Mouse (Mus musculus): ENCODE data around the gene Camsap3. TPM values are rescaled to one million over a fixed set of nuclear protein-coding genes. Genes with fewer than 3 reads are reported as not detected.

Gene Camsap3
- polyA plus RNA-seq, 1 experiment from 2014 or later = 10.9 TPM

DNA sequence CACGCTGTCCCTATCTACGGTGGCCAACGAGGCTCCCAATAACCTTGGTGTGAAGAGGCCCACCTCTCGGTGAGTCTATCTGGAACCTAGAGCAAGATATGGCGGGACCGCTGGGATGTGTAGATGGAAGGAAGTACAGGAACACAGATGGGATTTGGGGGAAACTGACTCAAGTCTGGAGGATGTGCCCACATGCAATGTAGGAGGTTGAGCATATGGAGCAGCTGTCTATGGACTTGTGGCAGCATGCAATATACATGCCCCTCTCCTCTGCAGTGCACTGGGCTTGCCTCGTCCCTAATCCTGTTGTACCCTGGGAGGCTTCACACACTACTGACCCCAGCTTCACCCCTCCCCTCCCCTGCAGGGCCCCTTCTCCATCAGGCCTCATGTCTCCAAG is 20.7 kb downstream of the Camsap3 start:
- no peak for DNase-seq (ENCODE audit: low spot score)
- Histone ChIP-seq H3K4me1 (no peaks in the 10 kb centered on the region), H3K27me3 (replicated peaks; ENCODE audit: low read depth, poor library complexity, severe bottlenecking) (no peaks in the 10 kb centered on the region), H3K9me3 (no peaks in the 10 kb centered on the region), H3K27ac (replicated peaks) (no peak overlapping the region), H3K36me3 (replicated peaks) (peaks cover 99% of the 10 kb centered on the region), H3K4me3 (no peak overlapping the region)
- WGBS = 89% methylated on average over 7 of the region's 7 CpGs

DNA sequence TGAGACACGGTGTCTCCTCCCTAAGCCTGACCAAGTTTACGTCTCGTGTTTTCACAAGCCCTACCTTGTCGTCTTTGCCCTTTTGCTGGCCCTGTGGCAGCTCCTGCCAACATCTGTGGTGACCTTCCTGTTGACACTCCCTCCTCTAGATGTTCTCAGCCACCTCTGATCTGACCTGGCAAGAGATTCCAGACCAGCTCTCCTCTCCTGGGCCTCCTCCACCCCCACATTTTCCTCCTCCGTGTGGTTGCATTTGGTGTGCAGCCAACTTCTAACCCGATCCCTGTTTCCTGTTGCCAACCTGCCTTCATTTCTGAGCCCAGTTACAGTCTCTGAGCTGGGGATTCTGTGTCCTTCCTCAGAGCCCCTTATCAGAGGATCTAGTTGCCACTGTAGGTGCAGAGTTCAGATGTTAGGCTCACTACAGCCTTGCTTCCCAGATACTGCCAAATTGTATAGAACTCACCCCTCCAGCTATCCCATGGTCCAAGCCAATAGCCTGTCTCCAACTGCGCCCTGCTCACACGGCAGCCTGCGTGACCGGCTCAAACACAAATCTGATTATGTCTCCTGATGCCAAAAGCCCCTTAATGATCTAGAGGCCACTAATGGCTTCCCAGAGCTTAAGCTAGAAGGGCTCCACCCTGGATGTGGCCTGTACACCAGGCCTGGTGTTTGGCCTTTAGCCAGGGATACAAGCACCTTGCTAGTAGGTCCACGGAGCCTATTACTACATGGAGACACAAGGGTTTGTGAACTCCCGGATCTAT is 22.1 kb downstream of the Camsap3 start:
- Histone ChIP-seq H3K4me3 (no peak overlapping the region), H3K27ac (replicated peaks) (no peak overlapping the region), H3K9me3 (no peaks in the 10 kb centered on the region), H3K27me3 (replicated peaks; ENCODE audit: low read depth, poor library complexity, severe bottlenecking) (no peaks in the 10 kb centered on the region), H3K4me1 (no peaks in the 10 kb centered on the region), H3K36me3 (replicated peaks) (peaks cover 99% of the 10 kb centered on the region)
- DNase-seq (ENCODE audit: low spot score) = no peak
- WGBS = 90% methylated on average over 12 of the region's 12 CpGs

DNA sequence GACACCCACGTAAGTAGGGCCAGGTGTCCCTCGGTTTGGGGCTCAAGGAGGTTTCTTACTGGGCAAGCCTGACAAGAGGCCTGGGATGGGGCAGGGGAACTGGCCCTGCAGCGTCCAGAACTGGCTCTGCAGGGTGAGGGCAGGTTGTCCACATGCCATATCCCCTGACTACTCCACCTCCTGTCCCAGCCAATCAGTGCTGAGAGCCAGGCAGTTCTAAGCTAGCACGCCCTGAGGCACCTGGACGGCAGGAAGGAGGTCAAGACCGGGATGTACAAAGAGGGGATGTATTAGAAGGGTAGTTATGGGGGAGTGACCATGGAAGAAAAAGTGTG is 22.7 kb downstream of the Camsap3 start:
- no peak overlapping the region for H3K27ac ChIP-seq (replicated peaks)
- WGBS = 73% methylated on average over 6 of the region's 6 CpGs
- H3K36me3 ChIP-seq (replicated peaks) = peaks cover 99% of the 10 kb centered on the region
- H3K4me1 ChIP-seq = no peaks in the 10 kb centered on the region
- H3K9me3 ChIP-seq = no peaks in the 10 kb centered on the region
- no peak for DNase-seq (ENCODE audit: low spot score)
- no peak overlapping the region for H3K4me3 ChIP-seq
- H3K27me3 ChIP-seq (replicated peaks; ENCODE audit: low read depth, poor library complexity, severe bottlenecking) = no peaks in the 10 kb centered on the region

DNA sequence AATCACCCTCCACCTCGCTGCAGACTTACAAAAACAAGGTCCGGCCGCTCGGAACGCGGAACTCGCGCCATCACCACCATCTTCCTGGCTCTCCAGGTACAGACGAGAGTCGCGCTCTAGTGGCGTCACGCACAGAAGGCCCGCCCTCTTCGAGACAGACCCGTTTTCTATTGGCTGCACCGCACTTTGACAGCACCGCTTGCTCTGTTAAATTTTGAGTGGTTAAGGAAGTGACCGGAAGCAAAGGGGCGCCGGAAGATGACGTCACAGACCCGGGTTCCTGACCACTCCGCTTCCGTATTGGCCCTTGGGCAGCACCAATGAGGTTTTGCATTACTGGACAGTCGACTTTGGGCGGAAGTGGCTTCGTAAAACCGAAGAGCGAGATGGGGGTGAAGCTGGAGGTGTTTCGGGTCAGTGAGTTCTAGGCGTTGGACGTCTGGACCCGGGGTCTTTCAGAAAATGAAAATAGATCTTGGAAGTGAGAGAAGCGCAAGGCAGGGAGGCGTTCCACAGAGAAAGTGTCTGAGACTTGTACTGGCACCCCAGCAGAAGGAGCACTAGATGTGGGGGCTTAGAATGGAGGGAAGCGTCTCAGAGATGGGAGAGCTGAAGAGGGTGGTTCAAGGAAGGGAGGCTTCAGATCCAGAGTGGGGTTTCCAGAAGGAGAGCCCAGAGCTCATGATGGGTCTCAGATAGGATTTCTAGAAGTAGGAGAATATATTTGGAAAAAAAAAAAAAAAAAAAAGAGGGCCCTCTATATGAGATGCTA is 34.3 kb downstream of the Camsap3 start, which contains the start of the genes Xab2 and Pet100:
TSS of gene Xab2 (minus strand) at position 118 of the 772 bp plus-strand sequence.
TSS of gene Pet100 (plus strand) at position 350 of the 772 bp plus-strand sequence.
- Histone ChIP-seq H3K36me3 (replicated peaks) (peaks cover 25% of the 10 kb centered on the region), H3K4me1 (peaks cover 27% of the 10 kb centered on the region), H3K4me3 (peak within 1 kb of the TSS; percentile 97), H3K27me3 (replicated peaks; ENCODE audit: low read depth, poor library complexity, severe bottlenecking) (no peaks in the 10 kb centered on the region), H3K27ac (replicated peaks) (peak within 1 kb of the TSS; percentile 75), H3K9me3 (no peaks in the 10 kb centered on the region)
- WGBS = under 1% methylated on average over 37 of the region's 37 CpGs
- DNase-seq (ENCODE audit: low spot score) = peak; percentile 100

DNA sequence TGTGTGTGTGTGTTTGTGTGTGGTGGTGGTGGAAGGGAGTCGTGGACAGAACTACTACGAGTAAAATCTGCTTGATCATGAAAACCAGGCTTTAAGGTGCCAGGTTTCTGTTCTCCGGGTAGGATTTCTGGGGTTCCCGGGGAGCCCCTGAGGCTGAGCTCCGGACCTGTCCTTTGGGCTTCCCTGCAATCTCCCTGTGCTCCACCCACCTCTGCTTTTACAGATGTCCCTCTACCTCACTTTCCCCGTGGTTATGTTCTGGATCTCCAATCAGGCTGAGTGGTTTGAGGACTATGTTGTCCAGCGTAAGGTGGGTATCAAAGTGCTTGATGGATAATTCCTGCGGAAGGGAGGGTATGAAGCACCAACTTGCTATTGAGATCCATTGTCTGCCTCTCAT is 35.0 kb downstream of the Camsap3 start:
- peaks cover 27% of the 10 kb centered on the region for H3K4me1 ChIP-seq
- H3K4me3 ChIP-seq = peak overlapping the region; percentile 97
- WGBS = 64% methylated on average over 8 of the region's 8 CpGs
- peaks cover 19% of the 10 kb centered on the region for H3K36me3 ChIP-seq (replicated peaks)
- H3K27me3 ChIP-seq (replicated peaks; ENCODE audit: low read depth, poor library complexity, severe bottlenecking) = no peaks in the 10 kb centered on the region
- no peak overlapping the region for H3K27ac ChIP-seq (replicated peaks)
- no peaks in the 10 kb centered on the region for H3K9me3 ChIP-seq
- no peak for DNase-seq (ENCODE audit: low spot score)

DNA sequence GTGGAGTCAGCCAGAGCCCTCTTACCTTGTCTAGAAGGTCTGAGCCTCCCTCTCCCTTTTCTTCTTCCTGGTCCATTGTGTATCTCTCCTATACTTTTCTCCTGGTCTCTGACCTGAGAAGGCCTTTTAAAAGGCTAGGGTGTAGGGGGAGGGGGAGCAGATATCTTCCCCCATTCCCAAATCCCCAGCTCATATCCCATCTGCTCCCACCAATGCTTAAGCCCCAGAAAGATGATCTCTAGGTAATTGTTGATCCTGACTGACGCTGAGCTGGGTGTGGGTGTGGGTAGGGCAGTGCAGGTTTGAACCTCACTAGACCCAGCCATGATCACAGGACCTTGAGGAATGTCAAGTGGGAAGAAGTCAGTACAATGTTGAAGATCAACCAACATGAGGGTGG is 38.4 kb downstream of the Camsap3 start, which contains the start of gene Pcp2:
TSS of gene Pcp2 (minus strand) at position 101 of the 400 bp plus-strand sequence.
- Histone ChIP-seq H3K4me1 (peaks cover 15% of the 10 kb centered on the region), H3K9me3 (no peaks in the 10 kb centered on the region), H3K4me3 (no peak within 1 kb of the TSS), H3K27ac (replicated peaks) (no peak within 1 kb of the TSS), H3K27me3 (replicated peaks; ENCODE audit: low read depth, poor library complexity, severe bottlenecking) (peaks cover 21% of the 10 kb centered on the region), H3K36me3 (replicated peaks) (no peaks in the 10 kb centered on the region)
- WGBS = 64% methylated on average over 1 of the region's 1 CpGs
- DNase-seq (ENCODE audit: low spot score) = no peak

DNA sequence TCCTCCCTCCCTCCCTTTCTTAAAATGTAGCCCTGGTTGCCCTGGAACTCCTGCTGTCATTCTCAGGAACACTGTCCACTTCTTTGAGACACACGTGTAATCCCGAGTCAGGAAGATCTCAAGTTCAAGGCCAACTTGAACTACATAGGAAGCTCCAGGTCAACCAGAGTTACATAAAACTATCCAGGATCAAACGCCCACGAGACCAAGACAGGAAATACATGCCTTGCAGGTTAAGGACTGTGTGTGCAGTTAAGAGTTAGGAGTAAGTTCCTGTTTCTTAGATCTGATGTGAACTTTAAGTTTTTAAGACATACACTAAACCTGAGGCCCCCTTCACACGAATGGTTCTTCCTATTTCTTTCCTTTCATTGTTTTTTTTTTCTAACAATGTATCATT is 39.9 kb downstream of the Camsap3 start:
- Histone ChIP-seq H3K4me3 (no peak overlapping the region), H3K4me1 (peaks cover 24% of the 10 kb centered on the region), H3K9me3 (no peaks in the 10 kb centered on the region), H3K27ac (replicated peaks) (no peak overlapping the region), H3K27me3 (replicated peaks; ENCODE audit: low read depth, poor library complexity, severe bottlenecking) (peaks cover 33% of the 10 kb centered on the region), H3K36me3 (replicated peaks) (no peaks in the 10 kb centered on the region)
- 66% methylated on average over 5 of the region's 5 CpGs for WGBS
- no peak for DNase-seq (ENCODE audit: low spot score)

DNA sequence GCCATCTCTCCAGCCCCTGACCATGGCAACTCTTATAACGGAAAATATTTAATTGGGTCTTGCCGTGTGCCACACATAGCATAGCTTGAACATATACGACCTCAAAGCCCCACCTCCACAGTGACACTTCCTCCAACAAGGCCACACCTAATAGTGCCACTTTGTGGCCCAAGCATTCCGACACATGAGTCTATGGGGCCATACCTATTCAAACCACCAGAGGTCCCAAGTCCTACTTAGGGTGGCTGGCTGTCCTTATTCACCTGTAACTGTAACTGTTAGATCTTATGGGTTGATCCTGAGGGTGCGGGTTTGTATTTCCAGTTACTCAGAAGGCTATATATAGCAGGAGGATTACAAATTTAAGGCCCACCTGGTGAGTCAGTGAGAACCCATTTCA is 40.9 kb downstream of the Camsap3 start:
- 35% methylated on average over 5 of the region's 5 CpGs for WGBS
- H3K27me3 ChIP-seq (replicated peaks; ENCODE audit: low read depth, poor library complexity, severe bottlenecking) = peaks cover 33% of the 10 kb centered on the region
- H3K4me3 ChIP-seq = no peak overlapping the region
- peaks cover 19% of the 10 kb centered on the region for H3K4me1 ChIP-seq
- no peaks in the 10 kb centered on the region for H3K36me3 ChIP-seq (replicated peaks)
- H3K27ac ChIP-seq (replicated peaks) = no peak overlapping the region
- H3K9me3 ChIP-seq = no peaks in the 10 kb centered on the region
- DNase-seq (ENCODE audit: low spot score) = no peak

DNA sequence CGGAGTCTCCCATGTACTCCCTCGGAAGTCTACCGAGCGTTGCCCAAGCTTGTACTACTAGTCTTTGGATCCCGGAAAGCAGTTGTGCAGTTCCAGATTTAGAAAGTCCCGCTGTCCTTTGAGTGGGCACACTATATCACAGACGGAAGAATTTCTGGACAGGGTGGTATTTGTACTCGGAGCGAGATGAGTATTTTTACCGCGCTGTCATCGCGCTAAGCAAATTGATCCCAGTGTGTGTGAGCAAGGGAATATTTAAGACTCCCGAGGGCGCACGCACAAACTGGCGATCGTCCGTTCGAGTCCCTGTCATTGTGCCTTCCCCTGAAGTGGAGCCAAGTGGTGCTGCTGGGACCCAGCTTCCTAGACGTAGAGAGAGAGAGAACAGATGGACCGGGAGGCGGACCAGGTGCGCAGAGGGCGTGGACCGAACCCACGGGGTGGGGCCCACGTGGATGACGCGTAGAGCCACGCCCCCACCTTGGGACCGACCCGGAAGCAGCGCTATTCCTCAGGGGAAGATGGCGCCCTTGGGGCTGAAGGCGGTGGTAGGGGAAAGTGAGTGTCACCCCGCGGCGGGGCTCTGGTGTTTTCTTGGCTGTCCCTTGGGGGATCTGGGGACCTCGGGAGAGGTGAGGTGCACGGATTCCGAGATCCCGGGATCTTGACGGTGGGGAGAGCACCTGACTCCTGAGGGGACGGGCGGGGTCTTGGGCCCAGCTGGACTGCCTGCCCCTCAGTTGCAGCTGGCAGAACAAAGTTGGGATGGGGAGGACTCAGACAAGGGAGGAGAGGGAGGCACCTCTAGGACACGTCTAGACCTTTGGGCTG is 43.8 kb downstream of the Camsap3 start, which contains the start of gene Stxbp2:
TSS of gene Stxbp2 (plus strand) at position 309 of the 831 bp plus-strand sequence.
- Histone ChIP-seq H3K27me3 (replicated peaks; ENCODE audit: low read depth, poor library complexity, severe bottlenecking) (peaks cover 33% of the 10 kb centered on the region), H3K27ac (replicated peaks) (peak within 1 kb of the TSS; percentile 52)
- WGBS = 6% methylated on average over 47 of the region's 47 CpGs

DNA sequence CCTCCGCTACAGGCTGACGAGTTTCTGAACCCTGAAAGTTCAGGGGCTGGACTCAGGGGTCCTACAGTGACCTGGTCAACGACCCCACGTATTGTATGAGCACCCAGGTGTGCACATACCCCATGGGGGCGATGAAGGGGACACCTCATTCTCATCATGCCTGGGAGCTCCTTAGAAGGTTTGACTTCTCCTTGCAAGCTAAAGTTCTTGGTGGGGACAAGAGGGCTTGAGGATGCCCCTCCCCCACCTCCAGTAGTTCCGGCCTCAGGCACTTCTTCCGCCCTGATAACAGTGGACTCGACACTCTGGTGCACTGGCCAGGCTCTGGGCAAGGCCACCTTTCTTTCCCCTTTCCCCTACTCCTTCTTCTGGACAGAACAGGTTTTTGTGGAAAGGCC is 44.4 kb downstream of the Camsap3 start:
- WGBS = 17% methylated on average over 8 of the region's 8 CpGs
- Histone ChIP-seq H3K4me3 (peak overlapping the region; percentile 66), H3K4me1 (peaks cover 12% of the 10 kb centered on the region), H3K27me3 (replicated peaks; ENCODE audit: low read depth, poor library complexity, severe bottlenecking) (peaks cover 33% of the 10 kb centered on the region), H3K36me3 (replicated peaks) (peaks cover 5% of the 10 kb centered on the region), H3K27ac (replicated peaks) (peak overlapping the region; percentile 52), H3K9me3 (no peaks in the 10 kb centered on the region)
- DNase-seq (ENCODE audit: low spot score) = no peak

More for the DNA sequence above, 43.8 kb downstream of the Camsap3 start, which contains the start of gene Stxbp2:
- peak within 1 kb of the TSS; percentile 66 for H3K4me3 ChIP-seq
- no peaks in the 10 kb centered on the region; the same call in 1 of the 2 replicates for H3K36me3 ChIP-seq (replicated peaks)
- H3K4me1 ChIP-seq = peaks cover 12% of the 10 kb centered on the region
- H3K9me3 ChIP-seq = no peaks in the 10 kb centered on the region
- peak; percentile 69 for DNase-seq (ENCODE audit: low spot score)

DNA sequence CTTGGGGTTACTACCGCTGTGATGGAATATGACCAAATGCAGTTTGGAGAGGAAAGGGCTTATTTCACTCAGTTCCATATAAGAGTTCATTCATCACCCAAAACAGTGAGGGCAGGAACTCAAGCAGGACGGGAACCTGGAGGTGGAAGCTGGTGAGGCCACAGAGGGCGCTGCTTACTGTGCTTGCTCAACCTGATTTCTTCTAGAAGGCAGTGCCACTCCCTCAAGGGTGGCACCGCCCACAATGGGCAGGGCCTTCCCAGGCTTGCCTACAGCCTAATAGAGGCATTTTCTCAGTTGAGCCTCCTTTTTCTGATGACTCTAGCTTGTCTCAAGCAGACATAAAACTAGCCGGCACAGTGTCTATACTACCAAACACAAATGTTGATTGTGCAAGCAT is 58.7 kb downstream of the Camsap3 start:
- peak; percentile 11 for DNase-seq (ENCODE audit: low spot score)
- no peak overlapping the region for H3K4me3 ChIP-seq
- H3K9me3 ChIP-seq = no peaks in the 10 kb centered on the region
- peaks cover 3% of the 10 kb centered on the region; the same call in 1 of the 2 replicates for H3K36me3 ChIP-seq (replicated peaks)
- no peak overlapping the region for H3K27ac ChIP-seq (replicated peaks)
- H3K4me1 ChIP-seq = peaks cover 5% of the 10 kb centered on the region; the same call in 1 of the 2 replicates
- 21% methylated on average over 5 of the region's 5 CpGs for WGBS
- H3K27me3 ChIP-seq (replicated peaks; ENCODE audit: low read depth, poor library complexity, severe bottlenecking) = no peaks in the 10 kb centered on the region
